Mouse (Mus musculus): ENCODE results near the gene Mrpl54. TPM values are rescaled to one million over a fixed set of nuclear protein-coding genes. Genes with fewer than 3 reads are reported as not detected.

The Mrpl54 gene
- 10 to 100 TPM; 85.7 to 89.6 TPM for total RNA-seq (2021)
- long read RNA-seq, experiment 1, transcript Mrpl54-201 (3 exons, 604 nt) = major isoform, 82 of 93 reads
- long read RNA-seq, experiment 1, partial matches to known transcripts = 11 of 93 reads
- long read RNA-seq, experiment 1, other reads (novel, unspliced or antisense) = 0 of 93 reads
- long read RNA-seq, experiment 2, transcript Mrpl54-201 (3 exons, 604 nt) = major isoform, 61 of 73 reads
- long read RNA-seq, experiment 2, partial matches to known transcripts = 12 of 73 reads
- long read RNA-seq, experiment 2, other reads (novel, unspliced or antisense) = 0 of 73 reads

DNA sequence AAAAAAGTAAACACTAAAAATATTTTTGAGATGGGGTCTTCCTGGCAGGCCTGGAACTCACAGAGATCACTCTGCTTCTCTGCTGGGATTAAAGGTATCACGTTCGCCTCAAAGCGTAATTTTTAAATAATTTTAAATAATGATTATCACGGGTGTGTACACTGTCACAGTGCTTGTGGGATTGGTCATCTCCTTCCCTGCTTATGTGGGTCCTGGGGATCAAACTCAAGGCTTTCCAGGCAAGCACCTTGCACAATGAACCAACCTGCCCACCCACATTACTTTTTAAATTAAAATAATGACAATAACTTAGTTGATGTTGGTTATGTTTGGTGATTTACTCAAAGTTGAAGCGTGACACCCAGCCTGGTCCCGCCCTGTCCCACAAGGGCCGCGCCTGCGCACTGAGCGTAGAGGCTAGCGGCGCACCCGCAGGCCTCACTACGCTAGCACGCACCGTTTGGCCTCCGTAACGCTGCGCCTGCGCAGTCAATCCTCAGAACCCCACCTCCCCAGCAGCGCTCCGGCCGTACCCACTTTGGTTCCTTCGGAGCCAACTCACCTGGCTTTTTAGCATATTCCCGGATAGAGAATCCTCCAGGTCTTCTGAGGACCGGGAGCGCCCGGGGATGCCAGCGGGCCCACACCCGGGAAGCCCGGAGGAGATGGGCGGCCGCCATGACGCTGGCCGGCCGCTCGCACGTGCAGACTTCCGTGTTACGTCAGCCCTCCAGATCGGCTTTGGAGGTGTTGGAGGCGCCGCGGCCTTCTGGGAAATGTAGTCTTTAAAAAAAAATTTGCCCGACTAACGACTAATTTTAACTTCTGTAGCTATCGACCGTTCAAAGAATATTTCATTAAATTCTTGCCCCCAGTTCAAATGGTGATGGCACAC is at the start of gene Mrpl54, which contains the start of gene Apba3:
TSS of gene Mrpl54 (minus strand) at position 724 of the 895 bp plus-strand sequence.
TSS of gene Apba3 (plus strand) at position 750 of the 895 bp plus-strand sequence.
- peak; percentile 98 for DNase-seq

DNA sequence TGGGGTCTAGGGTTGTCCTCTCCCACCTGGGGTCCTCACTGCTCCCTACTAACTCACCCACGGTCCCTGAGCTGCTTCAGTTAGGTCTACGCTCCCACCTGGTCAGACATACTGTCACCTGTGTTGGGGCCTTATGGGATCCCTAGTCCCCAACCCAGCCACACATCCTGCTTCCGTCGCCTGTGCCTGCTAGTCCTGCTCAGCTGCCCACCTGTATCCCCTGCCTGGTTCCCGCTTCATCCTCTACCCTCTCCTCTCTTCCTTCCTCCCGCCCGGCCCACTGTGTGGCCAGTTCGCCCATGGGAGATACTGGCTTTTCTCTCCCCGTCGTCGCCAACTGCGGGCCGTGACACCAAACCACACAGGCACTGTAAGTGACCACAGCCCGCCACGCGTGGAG is 48.9 kb upstream of the Mrpl54 start:
- DNase-seq = no peak

DNA sequence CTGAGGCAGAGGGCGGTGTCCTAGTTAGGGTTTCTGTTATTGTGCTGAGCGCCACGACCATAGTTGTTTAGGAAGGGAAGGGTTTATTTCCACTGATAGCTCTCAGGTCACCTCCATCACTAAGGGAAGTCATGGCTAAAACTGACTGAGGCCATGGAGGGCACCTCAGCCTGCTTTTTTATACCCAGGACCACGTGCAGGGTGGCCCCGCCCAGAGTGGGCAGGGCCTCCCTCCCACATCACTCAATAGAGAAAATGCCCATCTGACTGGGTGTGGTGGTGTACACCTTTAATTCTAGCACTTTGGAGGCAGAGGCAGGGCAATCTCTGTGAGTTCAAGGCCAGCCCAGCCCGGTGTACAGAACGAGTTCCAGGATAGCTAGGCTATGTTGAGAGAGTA is 47.5 kb upstream of the Mrpl54 start:
- no peak for DNase-seq

DNA sequence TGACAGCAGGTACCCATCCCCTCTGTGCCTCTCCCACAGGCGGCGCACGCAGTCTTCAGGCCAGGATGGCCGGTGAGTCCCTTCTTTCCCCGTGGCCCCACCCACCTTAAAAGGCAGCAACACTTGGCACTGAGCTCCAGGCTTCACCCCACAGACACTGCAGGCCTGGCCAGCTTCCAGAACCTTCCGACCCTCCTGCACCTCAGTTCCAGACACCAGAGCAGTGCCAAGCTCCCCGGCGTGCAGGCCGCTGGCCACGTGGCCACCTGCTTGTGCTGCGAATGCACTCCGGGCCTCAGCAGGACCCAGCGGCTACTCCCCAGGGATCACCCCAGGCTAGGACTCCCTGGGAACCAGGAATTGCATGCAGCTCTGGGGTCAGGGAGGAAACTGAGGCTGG is 46.8 kb upstream of the Mrpl54 start:
- no peak for DNase-seq

DNA sequence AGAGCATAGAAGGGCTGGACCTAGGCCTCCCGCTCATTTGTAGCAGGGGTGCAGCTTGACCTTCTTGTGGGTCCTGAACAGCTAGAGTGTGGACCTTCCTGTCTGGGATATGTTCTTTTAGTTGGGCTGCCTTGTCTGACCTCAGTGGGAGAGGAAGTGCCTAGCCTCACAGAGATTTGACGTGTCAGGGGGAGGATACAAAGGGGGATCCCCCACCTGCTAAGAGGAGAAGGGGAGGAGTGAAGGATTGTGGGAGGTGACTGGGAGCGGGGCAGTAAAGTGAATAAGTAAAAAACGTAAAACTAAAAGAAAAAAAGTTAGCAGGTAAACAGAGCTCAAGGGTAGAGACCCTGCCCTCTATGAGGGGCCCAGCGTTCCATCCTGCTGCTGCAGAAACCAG is 42.8 kb upstream of the Mrpl54 start:
- no peak for DNase-seq

DNA sequence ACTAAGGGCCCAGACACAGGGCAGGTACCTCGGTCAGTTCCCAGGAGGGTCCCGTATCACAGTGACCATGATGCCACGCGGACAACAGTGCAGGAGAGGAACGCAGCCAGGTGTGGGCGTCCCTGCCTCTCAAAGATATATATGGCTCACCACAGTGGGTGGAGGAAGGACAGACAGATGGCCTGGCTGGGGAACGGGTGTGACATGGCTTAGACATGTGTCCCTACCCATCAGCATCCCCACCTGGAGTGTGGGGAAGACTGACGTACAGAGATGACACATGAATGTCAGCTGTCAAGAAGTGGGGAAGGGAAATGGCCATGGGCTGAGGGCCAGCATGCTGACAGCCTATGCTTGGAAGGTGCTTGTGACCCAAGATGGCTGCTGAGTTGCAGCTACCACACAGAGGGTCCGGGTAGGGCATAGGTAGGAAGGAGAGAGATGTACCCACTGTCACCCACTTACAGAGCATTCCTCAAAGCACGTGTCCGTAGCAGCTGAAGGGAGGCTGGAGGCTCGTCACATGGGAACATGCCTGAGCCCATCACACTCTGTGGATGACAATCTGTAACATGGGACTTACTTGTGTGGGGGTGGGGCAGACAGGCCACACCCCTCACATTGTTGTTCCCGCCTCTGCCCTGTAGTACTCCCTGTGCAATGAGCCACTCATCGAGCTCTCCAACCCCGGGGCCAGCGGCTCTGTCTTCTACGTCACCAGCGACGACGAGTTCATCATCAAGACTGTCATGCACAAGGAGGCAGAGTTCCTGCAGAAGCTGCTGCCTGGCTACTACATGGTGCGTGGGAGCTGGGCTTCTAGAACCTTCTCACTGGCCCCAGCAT is 40.3 kb upstream of the Mrpl54 start:
- DNase-seq = no peak

DNA sequence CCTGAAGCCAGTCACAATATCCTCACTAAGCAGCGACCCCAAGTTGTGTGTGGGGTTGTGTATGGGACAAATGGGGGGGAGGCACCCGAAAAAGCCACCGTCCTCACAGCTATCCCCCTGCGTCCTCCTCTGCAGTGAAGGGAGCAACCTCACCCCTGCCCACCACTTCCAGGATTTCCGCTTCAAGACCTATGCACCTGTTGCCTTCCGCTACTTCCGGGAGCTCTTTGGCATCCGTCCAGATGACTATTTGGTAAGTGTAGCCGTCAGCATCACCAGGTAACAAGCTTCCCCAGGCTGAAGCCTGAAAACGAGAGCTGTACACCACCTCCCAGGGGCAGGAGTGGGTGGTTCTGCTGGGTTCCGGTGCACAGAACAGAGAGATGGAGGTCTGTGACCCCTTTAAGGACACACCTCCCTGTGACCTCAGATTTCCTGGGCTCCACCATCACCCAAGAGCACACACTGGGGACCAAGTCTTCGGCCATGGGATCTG is 39.5 kb upstream of the Mrpl54 start:
- DNase-seq = no peak

DNA sequence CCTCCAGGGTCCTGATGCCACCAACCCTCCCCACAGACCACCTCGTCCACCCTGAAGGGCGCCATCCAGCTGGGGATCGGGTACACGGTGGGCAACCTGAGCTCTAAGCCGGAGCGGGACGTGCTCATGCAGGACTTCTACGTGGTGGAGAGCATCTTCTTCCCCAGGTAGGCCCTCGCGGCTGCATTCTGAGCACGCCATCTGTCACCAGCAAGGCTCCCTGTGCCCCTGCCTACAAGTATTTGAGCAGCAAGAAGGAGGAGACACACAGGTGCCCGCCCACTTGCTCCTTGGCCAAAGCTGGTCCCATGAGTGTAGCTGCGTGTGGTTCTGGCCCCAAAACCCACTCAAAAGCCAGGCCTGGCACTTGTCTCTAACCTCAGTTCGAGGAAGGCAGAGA is 38.9 kb upstream of the Mrpl54 start:
- DNase-seq = no peak

DNA sequence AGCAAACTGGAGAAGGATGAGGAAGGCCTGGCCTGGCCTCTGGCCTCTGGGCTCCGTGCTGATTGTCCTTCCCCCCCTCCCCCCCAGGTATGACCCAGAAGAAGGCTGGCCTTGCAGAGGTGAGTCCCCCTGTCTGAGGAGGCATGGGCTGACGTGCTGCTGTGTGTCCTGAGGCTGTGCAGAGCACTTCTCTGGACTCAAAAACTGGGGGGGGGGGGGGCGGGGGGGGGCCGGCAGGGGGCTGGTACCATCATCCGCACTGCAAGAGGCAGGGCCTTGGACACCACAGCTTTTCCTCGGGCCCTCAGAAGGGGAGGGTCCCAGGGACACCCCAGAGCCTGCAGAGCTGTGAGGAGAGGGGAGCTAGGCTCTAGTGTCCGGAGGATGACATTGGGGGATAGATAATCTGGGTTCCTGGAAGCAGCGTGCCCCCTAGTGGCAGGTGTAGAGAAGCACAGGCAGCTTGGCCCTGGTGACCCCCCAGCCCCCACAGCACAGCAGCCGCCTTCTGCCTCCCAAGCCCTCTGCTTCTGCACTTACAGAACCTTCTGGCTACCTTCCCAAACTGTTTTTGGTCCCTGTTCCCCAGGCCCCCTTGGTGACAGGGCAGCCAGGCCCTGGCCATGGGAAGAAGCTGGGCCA is 38.0 kb upstream of the Mrpl54 start:
- peak; percentile 53 to 73 for DNase-seq

DNA sequence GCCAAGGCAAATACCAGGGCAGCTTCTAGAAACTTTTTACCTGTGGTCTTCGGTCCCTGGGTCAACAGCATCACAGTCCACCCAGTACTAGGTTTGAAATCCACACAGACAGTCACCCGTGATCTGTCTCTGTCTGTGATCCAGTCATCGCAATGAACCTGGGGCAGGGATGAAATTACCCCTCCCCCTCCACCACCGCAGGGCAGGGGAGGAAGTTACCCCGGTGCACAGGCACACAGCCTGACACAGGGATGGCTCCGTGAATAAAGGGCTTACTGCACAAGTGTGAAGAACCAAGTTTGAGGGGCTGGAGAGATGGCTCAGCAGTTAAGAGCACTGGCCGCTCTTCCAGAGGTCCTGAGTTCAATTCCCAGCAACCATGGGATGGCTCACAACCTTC is 37.0 kb upstream of the Mrpl54 start:
- peak in 1 of 2 experiments; percentile 13 for DNase-seq

DNA sequence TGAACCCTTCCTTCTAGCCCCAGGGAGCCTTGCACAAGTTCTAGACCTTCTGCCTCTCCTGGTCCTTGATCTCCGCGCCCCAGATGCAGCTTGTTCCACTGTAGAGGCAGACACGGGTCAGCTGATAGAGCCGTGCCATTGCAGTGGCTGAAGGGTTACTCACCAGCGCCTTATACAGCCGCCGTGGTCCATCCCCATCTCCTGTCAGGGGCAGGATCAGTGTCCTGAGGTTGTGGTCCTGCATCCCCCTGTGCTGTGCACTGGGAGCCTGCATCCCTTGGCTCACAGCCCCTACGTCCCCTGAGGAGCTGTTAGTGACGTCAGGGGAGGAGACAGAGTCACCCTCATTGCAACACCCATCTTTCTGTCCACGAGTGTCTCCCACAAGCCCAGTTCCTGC is 36.5 kb upstream of the Mrpl54 start:
- peak in 1 of 2 experiments; percentile 44 for DNase-seq

DNA sequence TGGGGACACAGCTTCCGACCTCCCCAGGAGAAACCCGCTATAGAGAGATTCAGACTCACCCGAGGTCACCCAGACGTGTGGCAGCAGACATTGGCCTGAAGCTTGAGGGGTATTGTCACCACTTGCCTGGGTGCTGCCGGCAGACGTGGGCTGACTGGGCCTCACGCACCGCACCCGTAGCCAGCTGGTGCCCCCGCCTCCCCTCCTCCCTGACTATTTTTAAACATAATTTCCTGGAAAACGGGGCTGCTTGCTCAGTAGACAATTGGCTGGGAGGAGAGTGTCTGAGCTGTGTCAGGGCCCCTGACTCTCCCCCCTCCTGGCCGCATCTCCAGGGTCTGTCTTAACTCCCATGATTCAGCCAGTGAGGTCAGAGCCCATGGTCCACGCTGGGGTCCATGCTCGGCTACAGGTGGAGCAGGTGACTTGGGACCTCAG is 36.1 kb upstream of the Mrpl54 start:
- DNase-seq = peak; percentile 38 to 42

DNA sequence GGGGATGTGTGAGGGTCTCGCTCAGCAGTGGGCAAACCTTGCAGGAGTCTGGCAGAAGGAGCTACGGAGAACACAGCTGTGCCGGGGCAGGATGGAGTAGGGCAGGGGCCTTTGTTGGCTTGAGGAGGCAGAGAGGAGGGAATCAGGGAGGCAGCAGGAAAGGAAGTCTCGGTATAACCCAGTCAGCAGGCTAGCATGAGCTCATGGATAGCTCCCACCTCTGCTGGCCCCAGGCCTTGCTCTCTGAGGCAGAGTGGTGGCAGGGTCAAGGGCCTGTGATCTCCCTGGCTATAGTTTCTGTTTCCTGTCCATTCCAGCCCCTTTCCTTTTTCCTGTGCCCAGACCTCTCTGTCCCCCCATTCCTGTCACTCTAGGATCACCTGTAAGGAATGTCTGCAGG is 35.6 kb upstream of the Mrpl54 start:
- peak in 1 of 2 experiments; percentile 40 for DNase-seq

DNA sequence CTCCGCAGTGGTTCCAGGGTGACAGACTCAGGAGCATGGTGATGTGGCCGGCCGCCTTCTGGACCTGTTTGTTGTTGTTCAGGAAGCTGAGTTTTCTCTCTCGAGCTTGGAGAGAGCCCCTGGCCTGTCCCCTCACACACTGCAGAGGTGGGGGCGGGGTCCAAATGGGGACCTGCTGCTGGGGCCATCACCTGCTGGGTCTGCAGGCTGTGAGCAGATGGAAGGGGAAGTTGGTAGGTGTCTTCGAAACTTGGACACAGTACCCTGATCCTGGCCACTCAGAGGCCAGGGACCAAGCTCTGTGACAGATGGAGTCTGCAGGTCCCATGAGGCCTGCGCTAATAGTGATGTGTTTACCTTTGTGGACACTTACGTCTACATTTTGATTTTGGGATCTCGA is 34.6 kb upstream of the Mrpl54 start:
- no peak for DNase-seq

DNA sequence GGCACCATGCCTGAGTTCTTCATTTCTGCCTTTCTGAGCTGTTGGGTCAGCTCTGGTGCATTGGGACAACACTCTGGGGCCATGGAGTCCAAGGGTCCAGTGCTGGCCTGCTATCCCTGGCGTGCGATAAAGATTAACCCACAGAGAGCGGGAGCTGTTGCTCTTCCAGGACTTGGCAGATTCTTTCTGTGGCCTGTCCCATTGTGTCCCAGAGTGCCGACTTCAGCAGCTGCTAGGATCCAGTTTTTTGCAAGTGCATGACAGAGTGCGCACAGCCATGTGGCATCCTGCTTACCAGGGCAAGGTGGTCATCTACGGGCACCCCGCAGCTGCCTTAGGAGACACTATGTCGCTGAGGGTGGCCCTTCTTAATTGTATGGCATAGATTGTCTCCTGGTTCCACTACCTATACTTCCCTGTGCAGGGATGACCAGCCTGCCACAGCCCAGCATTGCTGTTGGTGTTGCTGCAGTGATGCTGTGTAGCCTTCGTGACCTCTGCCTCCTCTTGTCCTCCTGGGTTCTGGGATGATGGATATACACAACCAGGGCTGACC is 33.7 kb upstream of the Mrpl54 start:
- peak in 1 of 2 experiments; percentile 8 for DNase-seq

DNA sequence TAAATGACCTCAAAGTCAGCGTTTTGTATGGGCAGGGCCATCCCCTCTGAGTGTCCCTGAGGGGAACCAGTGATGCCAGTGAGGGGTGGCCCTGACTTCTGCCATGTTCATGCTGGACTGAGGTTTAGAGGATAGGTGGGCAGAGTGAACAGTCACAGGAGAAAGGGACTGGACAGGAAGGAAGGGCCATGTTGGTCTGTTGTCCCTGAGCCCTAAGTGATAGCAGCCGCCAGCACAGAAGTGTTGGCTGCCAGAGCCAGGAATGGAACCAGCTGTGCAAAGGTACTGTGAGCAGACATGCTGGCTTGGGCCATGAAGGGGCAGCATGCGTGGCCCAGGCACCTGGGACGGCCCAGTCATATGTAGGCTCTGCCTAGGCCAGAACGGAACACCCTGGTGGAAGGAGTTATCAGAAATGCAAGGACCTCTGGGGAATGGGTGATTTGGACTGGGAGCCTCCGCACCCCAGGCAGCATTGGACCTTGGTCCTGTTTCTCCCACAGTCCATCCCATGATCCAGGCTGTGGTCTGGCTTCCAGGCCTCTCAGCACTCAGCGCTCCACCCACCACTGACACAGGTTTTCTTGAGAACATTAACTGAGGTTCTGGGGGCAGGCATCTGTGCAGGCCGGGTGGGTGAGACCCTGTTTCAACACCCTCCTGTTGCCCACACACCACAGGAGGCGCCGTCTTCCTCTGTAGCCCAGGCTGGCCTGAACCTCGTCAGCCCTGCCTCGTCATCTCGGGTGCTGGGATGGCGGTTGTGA is 33.0 kb upstream of the Mrpl54 start:
- peak in 1 of 2 experiments; percentile 13 for DNase-seq

DNA sequence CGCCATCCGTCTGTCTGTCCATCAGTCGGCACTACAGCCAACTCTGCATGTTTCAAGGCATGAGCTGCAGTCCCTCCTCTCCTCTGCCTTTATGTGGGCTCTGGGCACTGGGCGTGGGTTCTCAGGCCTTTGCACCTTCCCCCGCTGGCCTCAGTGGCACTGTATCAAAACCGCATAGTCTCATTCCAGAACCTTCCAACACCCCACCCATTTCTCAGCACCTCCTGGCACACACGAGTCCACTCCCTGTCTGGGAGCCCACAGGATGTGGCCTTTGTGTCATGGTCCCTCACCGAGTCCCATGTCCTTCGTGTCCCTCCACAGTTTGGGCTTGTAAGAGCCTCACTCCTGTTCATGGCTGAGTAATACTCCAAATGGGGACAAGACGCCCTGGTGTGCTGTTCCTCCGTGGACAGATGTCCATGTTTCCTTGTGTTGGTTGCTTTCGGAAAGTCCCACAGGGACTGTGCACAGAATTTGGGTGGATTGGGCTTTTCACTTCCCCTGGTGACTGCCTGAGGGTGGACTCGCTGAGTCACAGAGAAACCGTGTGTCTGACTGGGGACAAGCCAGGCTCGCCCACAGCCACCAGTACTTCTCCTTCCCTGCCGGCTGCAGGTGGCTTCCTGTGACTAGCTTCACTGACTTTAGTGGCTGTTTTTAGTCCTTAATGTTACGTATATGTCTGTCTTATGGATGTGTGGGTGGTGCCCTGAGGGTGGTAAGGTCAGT is 31.8 kb upstream of the Mrpl54 start:
- peak; percentile 45 to 74 for DNase-seq

DNA sequence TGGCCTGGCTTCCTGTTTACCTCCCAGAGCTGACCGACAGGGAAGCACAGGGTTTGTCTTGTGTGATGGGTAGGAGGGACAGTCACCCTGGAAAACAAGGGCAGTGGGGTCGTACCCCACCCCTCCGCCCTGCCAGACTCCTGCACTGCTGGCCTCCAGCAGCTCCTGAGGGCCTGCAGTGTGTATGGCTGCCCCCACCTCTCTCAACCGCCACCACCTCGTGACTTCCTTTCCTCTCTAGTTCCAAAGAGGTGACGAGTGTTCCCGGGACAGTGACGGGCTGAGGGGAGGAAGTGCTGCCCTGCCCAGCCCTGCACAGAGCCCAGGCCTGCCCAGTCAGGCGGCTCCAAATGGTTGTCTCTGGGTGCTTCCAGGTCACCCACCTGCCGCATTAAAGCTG is 31.1 kb upstream of the Mrpl54 start:
- peak; percentile 78 to 89 for DNase-seq

DNA sequence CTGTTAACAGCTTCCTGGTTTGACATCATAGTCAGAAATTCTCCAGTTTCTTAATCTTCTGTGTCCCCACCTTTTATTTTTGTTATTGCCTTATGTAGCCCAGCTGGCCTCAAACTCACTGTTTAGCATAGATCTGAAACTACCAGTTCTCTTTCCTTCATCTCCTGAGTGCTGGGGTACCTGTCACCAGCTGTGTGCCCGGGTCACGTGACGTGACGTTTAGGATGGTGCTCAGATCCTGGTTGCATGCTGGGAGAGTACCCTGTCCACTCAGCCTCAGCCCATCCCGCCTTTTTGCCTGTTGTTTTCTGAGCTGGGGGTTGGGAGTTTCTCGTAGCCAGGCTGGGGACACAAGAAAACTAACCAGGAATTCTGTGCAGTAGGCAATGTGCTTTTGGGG is 30.5 kb upstream of the Mrpl54 start:
- DNase-seq = no peak

DNA sequence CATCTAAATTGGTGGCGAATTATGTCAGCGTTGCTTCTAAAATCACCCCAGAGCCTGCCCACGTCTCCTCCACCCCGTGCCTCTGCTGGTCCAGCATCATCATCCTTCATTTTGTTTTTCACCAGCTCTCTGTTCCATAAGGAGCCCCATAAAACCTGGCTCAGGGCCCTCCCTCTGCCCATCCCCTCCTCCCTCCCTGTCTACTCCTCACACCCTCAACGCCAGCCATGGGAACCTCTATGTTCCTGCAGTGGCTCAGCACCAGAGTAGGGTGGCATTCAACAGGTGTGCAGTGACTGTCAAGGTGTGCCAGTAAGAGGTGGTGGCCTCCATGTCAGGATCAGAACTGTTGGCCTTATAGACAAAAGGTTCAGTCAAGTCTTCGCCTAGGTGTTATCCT is 28.5 kb upstream of the Mrpl54 start:
- no peak for DNase-seq
